Mouse (Mus musculus) cerebellum, postnatal 10 days (tissue): ENCODE data around the gene Eomes.

Experiments used
- DNase-seq, 2 experiments: peaks; one replicate each; pipeline ENCODE4 v3.0.0; 2021; ENCODE audit warnings: mixed read lengths in 2 of 2

The Eomes gene

GRCm38 (mm10) chr9:118477961-118478360 lies at the start of gene Eomes:
Gene Eomes (plus strand): TSS chr9:118478212.
- DNase-seq, result peak; percentile 81 to 84

GRCm38 (mm10) chr9:118444809-118445208 lies 33.2 kb upstream of the Eomes start:
- no peak for DNase-seq

GRCm38 (mm10) chr9:118449336-118449735 lies 28.7 kb upstream of the Eomes start:
- DNase-seq, result peak; percentile 72 to 83

- peak; percentile 49 to 72 for DNase-seq
Measured at GRCm38 (mm10) chr9:118453427-118453826, 24.6 kb upstream of the Eomes start.

- no peak for DNase-seq
Measured at GRCm38 (mm10) chr9:118455188-118455845, 22.7 kb upstream of the Eomes start.

- DNase-seq, result no peak
Measured at GRCm38 (mm10) chr9:118456405-118456804, 21.6 kb upstream of the Eomes start.

- DNase-seq, result peak; percentile 67 to 73
Measured at GRCm38 (mm10) chr9:118458039-118458438, 20.0 kb upstream of the Eomes start.

GRCm38 (mm10) chr9:118464031-118464430 lies 14.0 kb upstream of the Eomes start:
- no peak for DNase-seq

GRCm38 (mm10) chr9:118468301-118468700 lies 9.7 kb upstream of the Eomes start:
- DNase-seq, result peak; percentile 27 to 31

- DNase-seq, result peak; percentile 40 to 43
Measured at GRCm38 (mm10) chr9:118469272-118469671, 8.7 kb upstream of the Eomes start.

GRCm38 (mm10) chr9:118471296-118471695 lies 6.7 kb upstream of the Eomes start:
- DNase-seq, result no peak

- peak; percentile 84 to 86 for DNase-seq
Measured at GRCm38 (mm10) chr9:118476211-118476765, 1.7 kb upstream of the Eomes start.

GRCm38 (mm10) chr9:118476766-118477271 lies 1.2 kb upstream of the Eomes start:
- peak; percentile 72 to 77 for DNase-seq

GRCm38 (mm10) chr9:118477281-118477931 lies 606 bp upstream of the Eomes start:
- DNase-seq, result peak; percentile 58 to 62

- DNase-seq, result peak; percentile 79 to 84
Measured at GRCm38 (mm10) chr9:118478458-118478838, 436 bp downstream of the Eomes start.

- DNase-seq, result peak; percentile 84 to 88
Measured at GRCm38 (mm10) chr9:118478839-118479507, 961 bp downstream of the Eomes start.

- DNase-seq, result no peak
Measured at GRCm38 (mm10) chr9:118479508-118480291, 1.7 kb downstream of the Eomes start.

- no peak for DNase-seq
Measured at GRCm38 (mm10) chr9:118480292-118480690, 2.3 kb downstream of the Eomes start.

GRCm38 (mm10) chr9:118482210-118482609 lies 4.2 kb downstream of the Eomes start:
- DNase-seq, result no peak

GRCm38 (mm10) chr9:118486361-118487095 lies 8.5 kb downstream of the Eomes start:
- peak in 1 of 2 experiments; percentile 39 for DNase-seq

GRCm38 (mm10) chr9:118487096-118487395 lies 9.0 kb downstream of the Eomes start:
- no peak for DNase-seq

- DNase-seq, result peak; percentile 49
Measured at GRCm38 (mm10) chr9:118487636-118488035, 9.6 kb downstream of the Eomes start.
